Mouse (Mus musculus): Measurements from ENCODE around the gene Dhx37. TPM values are rescaled to one million over a fixed set of nuclear protein-coding genes. Genes with fewer than 3 reads are reported as not detected.
A peak's percentile ranks its signal among the peaks of the same experiment; 100 is the strongest.
"Not testable (repeated sequence)": the region's sequence is repeated elsewhere in the genome, so short reads cannot be mapped to it uniquely, and the experiment has no call there.

Gene Dhx37
- polyA plus RNA-seq, 1 experiment from 2014 or later = 19.2 TPM

GRCm38 (mm10) chr5:125389579-125390441, 44.1 kb downstream of the Dhx37 start, which contains the start of gene Ubc:
Gene Ubc (minus strand): TSS chr5:125390202.
- Histone ChIP-seq H3K27ac (peak within 1 kb of the TSS; percentile 98), H3K27me3 (ENCODE audit: insufficient read depth, poor library complexity, severe bottlenecking) (no peaks in the 10 kb centered on the region), H3K36me3 (peaks cover 26% of the 10 kb centered on the region), H3K9me3 (no peaks in the 10 kb centered on the region), H3K4me1 (replicated peaks) (peaks cover 43% of the 10 kb centered on the region), H3K4me3 (peak within 1 kb of the TSS; percentile 98)
- 2% methylated on average over 69 of the region's 69 CpGs for WGBS
- peak; percentile 89 for DNase-seq (ENCODE audit: low spot score)

DNA sequence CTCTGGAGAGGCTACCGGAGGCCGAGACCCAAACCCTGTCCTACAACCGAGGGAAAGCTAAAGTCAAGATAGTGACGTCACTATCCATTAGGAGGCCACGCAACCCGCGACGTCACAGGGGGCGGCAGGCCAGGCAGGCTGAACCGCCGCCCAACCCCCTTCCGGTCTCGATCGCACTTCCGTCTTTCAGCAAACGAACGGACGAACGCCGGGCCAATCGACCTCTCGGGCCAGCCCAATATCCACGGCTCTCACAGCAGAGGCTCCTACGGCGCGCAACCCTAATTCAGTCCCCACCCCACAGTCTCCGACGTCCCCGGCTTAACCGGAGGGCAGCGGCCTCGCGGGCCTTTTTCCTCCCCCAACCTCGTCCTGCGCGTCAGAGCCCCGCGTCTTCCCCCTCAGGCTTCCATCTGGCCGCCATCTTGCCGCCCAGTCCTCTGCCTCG, 44.8 kb downstream of the Dhx37 start, which contains the start of gene Gm10382:
TSS of gene Gm10382 (plus strand) at position 192 of the 448 bp plus-strand sequence.
- WGBS = under 1% methylated on average over 41 of the region's 41 CpGs
- Histone ChIP-seq H3K36me3 (peaks cover 31% of the 10 kb centered on the region), H3K9me3 (no peaks in the 10 kb centered on the region), H3K27me3 (ENCODE audit: insufficient read depth, poor library complexity, severe bottlenecking) (no peaks in the 10 kb centered on the region), H3K4me3 (peak within 1 kb of the TSS; percentile 98), H3K4me1 (replicated peaks) (peaks cover 37% of the 10 kb centered on the region), H3K27ac (peak within 1 kb of the TSS; percentile 98)
- DNase-seq (ENCODE audit: low spot score) = peak; percentile 81

GRCm38 (mm10) chr5:125388358-125389092, 45.4 kb downstream of the Dhx37 start:
- Histone ChIP-seq H3K27ac (peak overlapping the region; percentile 98), H3K9me3 (no peaks in the 10 kb centered on the region), H3K36me3 (peaks cover 34% of the 10 kb centered on the region), H3K27me3 (ENCODE audit: insufficient read depth, poor library complexity, severe bottlenecking) (no peaks in the 10 kb centered on the region), H3K4me1 (replicated peaks) (peaks cover 30% of the 10 kb centered on the region), H3K4me3 (peak overlapping the region; percentile 98)
- 33% methylated on average over 13 of the region's 13 CpGs for WGBS
- DNase-seq (ENCODE audit: low spot score) = no peak

GRCm38 (mm10) chr5:125387295-125387694, 46.6 kb downstream of the Dhx37 start:
- peaks cover 19% of the 10 kb centered on the region for H3K4me1 ChIP-seq (replicated peaks)
- peaks cover 34% of the 10 kb centered on the region for H3K36me3 ChIP-seq
- not testable (repeated sequence) for DNase-seq (ENCODE audit: low spot score); H3K4me3 ChIP-seq; H3K27me3 ChIP-seq (ENCODE audit: insufficient read depth, poor library complexity, severe bottlenecking); H3K9me3 ChIP-seq; H3K27ac ChIP-seq
- WGBS = 90% methylated on average over 5 of the region's 6 CpGs

DNA sequence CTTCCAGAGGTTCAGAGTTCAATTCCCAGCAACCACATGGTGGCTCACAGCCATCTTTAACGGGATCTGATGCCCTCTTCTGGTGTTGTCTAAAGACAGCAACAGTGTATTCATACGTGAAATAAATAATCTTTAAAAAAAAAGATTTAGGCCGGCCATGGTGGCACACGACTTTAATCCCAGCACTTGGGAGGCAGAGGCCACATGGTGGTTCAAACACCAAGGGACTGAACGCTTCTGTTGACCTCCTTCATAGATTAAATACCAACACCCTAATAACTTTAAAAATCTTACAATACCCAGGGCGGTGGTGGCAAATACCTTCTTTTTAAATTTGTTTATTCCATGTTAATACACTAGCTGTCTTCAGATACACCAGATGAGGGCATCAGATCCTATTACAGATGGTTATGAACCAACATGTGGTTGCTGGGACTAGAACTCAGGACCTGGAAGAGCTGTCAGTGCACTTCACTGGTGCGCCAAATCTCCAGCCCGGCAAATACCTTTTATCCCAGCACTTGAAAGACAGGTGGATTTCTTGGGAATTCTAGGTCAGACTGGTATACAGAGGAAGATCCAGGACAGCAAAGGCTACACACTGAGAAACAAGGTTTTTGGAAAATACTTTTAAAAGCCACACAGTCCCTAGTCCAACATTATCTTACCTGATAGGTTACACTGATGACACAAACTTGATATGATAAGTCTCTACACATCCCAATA, 48.5 kb downstream of the Dhx37 start:
- H3K36me3 ChIP-seq = peaks cover 34% of the 10 kb centered on the region
- peaks cover 17% of the 10 kb centered on the region for H3K4me1 ChIP-seq (replicated peaks)
- 86% methylated on average over 8 of the region's 8 CpGs for WGBS
- H3K27ac ChIP-seq = no peak overlapping the region
- no peaks in the 10 kb centered on the region for H3K9me3 ChIP-seq
- DNase-seq (ENCODE audit: low spot score) = no peak
- no peaks in the 10 kb centered on the region for H3K27me3 ChIP-seq (ENCODE audit: insufficient read depth, poor library complexity, severe bottlenecking)
- H3K4me3 ChIP-seq = no peak overlapping the region

GRCm38 (mm10) chr5:125384512-125385214, 49.3 kb downstream of the Dhx37 start:
- WGBS = 85% methylated on average over 2 of the region's 2 CpGs

GRCm38 (mm10) chr5:125383637-125384420, 50.1 kb downstream of the Dhx37 start:
- H3K4me1 ChIP-seq (replicated peaks) = peaks cover 16% of the 10 kb centered on the region
- WGBS = 81% methylated on average over 3 of the region's 3 CpGs
- H3K9me3 ChIP-seq = no peaks in the 10 kb centered on the region
- H3K4me3 ChIP-seq = no peak overlapping the region
- H3K27me3 ChIP-seq (ENCODE audit: insufficient read depth, poor library complexity, severe bottlenecking) = no peaks in the 10 kb centered on the region
- H3K36me3 ChIP-seq = peaks cover 33% of the 10 kb centered on the region
- DNase-seq (ENCODE audit: low spot score) = no peak
- no peak overlapping the region for H3K27ac ChIP-seq

More at GRCm38 (mm10) chr5:125384512-125385214, 49.3 kb downstream of the Dhx37 start:
- Histone ChIP-seq H3K4me3 (no peak overlapping the region), H3K27me3 (ENCODE audit: insufficient read depth, poor library complexity, severe bottlenecking) (no peaks in the 10 kb centered on the region), H3K9me3 (no peaks in the 10 kb centered on the region), H3K36me3 (peaks cover 34% of the 10 kb centered on the region), H3K27ac (no peak overlapping the region), H3K4me1 (replicated peaks) (peaks cover 14% of the 10 kb centered on the region)
- no peak for DNase-seq (ENCODE audit: low spot score)

DNA sequence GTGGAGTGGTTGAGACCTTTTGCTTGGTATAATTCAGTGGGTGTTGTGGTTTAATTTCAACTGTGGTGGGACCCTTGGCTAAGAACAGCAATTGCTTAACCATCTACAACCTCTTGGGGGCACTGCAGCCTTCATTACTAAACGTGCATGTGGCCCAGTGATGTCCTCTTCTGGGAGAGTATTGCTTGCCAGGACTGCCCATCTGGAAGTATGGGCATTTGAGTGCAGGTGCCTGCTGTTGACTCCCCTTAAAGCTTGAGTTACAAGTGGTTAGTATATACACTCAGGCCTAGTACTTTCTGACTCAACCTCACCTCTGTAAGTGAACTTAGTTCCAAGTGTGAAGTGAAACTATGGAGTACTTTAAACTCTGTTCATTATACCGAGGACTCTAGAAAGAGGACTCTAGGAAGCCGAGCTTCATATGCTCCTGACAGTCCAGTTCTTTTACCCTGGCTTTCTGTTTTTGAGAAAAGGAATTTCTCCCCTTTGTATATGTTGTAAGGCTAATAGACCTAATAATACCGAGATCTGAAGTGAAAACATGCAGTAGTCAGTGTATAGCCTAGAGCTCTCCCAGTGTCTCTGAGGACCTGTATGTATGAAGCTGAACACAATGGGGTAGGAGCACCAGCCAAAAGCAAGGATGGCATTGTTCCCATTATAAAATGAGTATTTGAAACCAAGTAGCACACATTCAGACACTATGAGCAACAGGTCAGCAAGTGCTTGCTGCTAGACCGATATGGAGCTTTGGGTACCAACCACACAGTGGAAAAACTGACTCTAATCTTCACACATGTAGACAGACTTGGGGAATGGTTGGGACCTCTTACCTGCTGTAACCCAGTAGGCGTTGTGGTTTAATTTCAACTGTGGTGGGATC, 51.0 kb downstream of the Dhx37 start:
- no peak overlapping the region for H3K27ac ChIP-seq
- H3K9me3 ChIP-seq = no peaks in the 10 kb centered on the region
- peaks cover 11% of the 10 kb centered on the region for H3K4me1 ChIP-seq (replicated peaks)
- no peak overlapping the region for H3K4me3 ChIP-seq
- 53% methylated on average over 6 of the region's 6 CpGs for WGBS
- peaks cover 24% of the 10 kb centered on the region for H3K36me3 ChIP-seq
- DNase-seq (ENCODE audit: low spot score) = peak; percentile 59
- H3K27me3 ChIP-seq (ENCODE audit: insufficient read depth, poor library complexity, severe bottlenecking) = no peaks in the 10 kb centered on the region

- Histone ChIP-seq H3K27ac (no peak overlapping the region), H3K4me1 (replicated peaks) (peaks cover 11% of the 10 kb centered on the region), H3K4me3 (no peak overlapping the region), H3K36me3 (peaks cover 22% of the 10 kb centered on the region), H3K27me3 (ENCODE audit: insufficient read depth, poor library complexity, severe bottlenecking) (no peaks in the 10 kb centered on the region), H3K9me3 (no peaks in the 10 kb centered on the region)
- DNase-seq (ENCODE audit: low spot score) = no peak
- 81% methylated on average over 5 of the region's 5 CpGs for WGBS
These were observed 51.8 kb downstream of the Dhx37 start for GRCm38 (mm10) chr5:125381954-125382672.

DNA sequence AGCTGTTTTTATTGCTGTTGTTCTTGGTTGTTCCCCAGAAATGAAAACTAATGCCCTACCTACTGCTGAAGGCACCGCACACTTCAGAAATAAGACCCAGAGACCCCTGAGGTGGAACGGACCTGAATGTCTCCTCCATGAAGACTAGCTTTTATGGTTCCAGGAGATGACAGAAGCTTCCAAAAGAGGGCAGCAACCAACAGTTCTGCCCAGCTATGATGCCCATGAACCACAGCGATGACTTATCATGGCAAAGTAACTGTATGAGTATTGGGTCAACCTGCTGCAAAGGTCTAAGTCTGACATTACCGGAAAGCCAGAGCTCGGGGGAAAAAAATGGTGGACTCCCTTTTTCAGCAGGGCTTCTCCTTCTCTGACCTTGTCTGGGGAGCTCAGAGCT, 55.0 kb downstream of the Dhx37 start:
- H3K36me3 ChIP-seq = peaks cover 2% of the 10 kb centered on the region; the same call in 1 of the 2 replicates
- DNase-seq (ENCODE audit: low spot score) = no peak
- WGBS = 84% methylated on average over 5 of the region's 5 CpGs
- no peaks in the 10 kb centered on the region for H3K9me3 ChIP-seq
- H3K27me3 ChIP-seq (ENCODE audit: insufficient read depth, poor library complexity, severe bottlenecking) = no peaks in the 10 kb centered on the region
- peaks cover 6% of the 10 kb centered on the region; the same call in 1 of the 2 replicates for H3K4me1 ChIP-seq (replicated peaks)
- H3K27ac ChIP-seq = no peak overlapping the region
- no peak overlapping the region for H3K4me3 ChIP-seq
